Mouse (Mus musculus): ENCODE results near the gene Olfr64. TPM values are rescaled to one million over a fixed set of nuclear protein-coding genes. Genes with fewer than 3 reads are reported as not detected.

Gene Olfr64
- total RNA-seq (2023; ENCODE audit: inconsistent age) = not detected in 4 replicates

GRCm38 (mm10) chr7:103894385-103894784 is at the start of gene Olfr64:
TSS of gene Olfr64 (minus strand) at chr7:103894485.

GRCm38 (mm10) chr7:103934264-103934663 is 40.0 kb upstream of the Olfr64 start, which contains the start of gene Olfr632:
TSS of gene Olfr632 (plus strand) at chr7:103934347.

GRCm38 (mm10) chr7:103928525-103928924 is 34.2 kb upstream of the Olfr64 start, which contains the start of gene Olfr631:
TSS of gene Olfr631 (plus strand) at chr7:103928825.

GRCm38 (mm10) chr7:103903187-103903586 is 8.9 kb upstream of the Olfr64 start, which contains the start of gene Olfr65:
TSS of gene Olfr65 (plus strand) at chr7:103903487.

DNA sequence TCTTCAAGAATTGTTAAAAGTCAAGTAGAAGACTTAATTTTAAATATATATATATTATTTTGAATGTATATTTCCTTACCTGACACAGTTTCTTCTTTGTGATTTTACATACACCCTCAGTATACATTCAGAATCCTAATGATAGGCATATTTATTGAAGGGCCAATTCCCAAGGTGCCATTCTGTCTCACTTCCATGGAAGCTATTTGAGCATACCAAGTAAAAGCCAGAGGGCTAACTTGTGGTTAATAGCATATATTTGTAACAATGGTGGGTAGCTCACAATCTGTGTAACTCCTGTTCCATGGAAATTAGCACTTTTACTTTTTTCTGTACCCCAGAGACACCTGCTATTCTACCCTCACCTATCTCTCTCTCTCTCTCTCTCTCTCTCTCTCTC is 8.1 kb downstream of the Olfr64 start, which contains the start of gene Olfr66:
Gene Olfr66 (minus strand): TSS at position 101 of the 400 bp plus-strand sequence.

DNA sequence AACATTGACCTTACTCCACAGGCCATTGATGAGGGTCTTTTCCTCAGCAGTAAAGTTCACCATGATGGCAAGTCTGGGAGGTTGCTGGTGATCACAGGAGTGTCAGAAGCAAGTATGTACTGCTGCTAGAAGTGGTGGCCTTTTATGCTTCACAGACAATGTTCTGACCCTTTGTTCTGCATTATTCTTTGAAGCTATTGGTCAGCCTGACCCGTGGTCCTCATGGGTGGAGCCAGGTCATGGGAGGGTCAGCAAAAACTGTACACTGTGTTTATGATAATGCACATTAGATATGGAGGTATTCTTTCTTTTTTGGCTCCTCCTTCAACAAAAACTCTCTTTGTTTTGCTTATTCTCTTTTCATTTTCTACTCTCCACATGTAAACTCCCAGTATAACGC is 41.2 kb downstream of the Olfr64 start, which contains the start of gene Hbb-y:
Gene Hbb-y (minus strand): TSS at position 127 of the 400 bp plus-strand sequence.

DNA sequence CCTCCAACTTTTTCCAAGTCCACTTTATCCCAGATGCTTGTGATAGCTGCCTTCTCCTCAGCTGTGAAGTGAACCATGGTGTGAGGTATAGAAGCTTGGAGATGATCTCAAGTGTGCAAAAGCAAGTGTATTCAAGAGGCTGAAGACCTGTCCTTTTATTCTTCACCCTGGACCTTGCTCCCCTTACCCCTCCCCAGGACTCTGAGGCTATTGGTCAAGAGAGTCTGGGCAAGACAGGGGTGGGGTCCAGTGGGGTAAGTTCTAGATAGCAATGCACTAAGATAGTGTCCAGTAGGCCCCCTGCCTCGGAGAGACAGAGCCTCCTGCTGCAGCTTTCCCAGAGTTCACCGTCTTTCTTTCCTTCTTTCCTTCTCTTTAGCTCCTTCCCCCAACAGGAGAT is 51.3 kb downstream of the Olfr64 start, which contains the start of gene Hbb-bh1:
Gene Hbb-bh1 (minus strand): TSS at position 131 of the 400 bp plus-strand sequence.

DNA sequence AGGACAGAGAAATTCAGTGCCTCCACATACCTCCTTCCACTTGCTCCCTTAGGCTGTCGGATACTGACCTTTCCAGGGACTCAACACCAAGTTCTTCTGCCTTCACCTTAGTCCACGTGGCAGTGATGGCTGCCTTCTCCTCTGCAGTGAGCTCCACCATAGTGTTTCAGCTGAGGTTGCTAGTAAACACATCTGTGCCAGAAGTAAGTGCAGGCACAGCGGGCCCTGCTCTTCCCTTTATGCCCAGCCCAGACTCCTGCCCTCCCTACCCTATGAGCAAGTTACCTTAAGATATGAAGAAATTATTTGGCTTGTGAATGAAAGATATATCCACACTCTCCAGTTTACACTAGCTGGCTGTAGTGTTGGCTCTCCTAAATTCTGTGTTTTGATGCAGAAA is 54.0 kb downstream of the Olfr64 start, which contains the start of gene Hbb-bh2:
Gene Hbb-bh2 (minus strand): TSS at position 253 of the 400 bp plus-strand sequence.

Other genes with a start within 250 kb of the Olfr64 start
- not detected in 4 replicates for gene Olfr623, start 230.8 kb downstream of the Olfr64 start, total RNA-seq (2023; ENCODE audit: inconsistent age)
- gene Olfr624, start 223.3 kb downstream of the Olfr64 start, total RNA-seq (2023; ENCODE audit: inconsistent age) = not detected in 4 replicates
- gene Olfr625-ps1, start 211.8 kb downstream of the Olfr64 start, total RNA-seq (2023; ENCODE audit: inconsistent age) = not detected in 4 replicates
- not detected in 4 replicates for gene Olfr243, start 179.8 kb downstream of the Olfr64 start, total RNA-seq (2023; ENCODE audit: inconsistent age)
- not detected in 4 replicates for gene Olfr628, start 164.1 kb downstream of the Olfr64 start, total RNA-seq (2023; ENCODE audit: inconsistent age)
- not detected in 4 replicates for gene Olfr629, start 149.5 kb downstream of the Olfr64 start, total RNA-seq (2023; ENCODE audit: inconsistent age)
- gene Olfr630, start 137.2 kb downstream of the Olfr64 start, total RNA-seq (2023; ENCODE audit: inconsistent age) = not detected in 4 replicates
- gene Olfr69, start 122.9 kb downstream of the Olfr64 start, total RNA-seq (2023; ENCODE audit: inconsistent age) = not detected in 4 replicates
- not detected in 4 replicates for gene Olfr68, start 114.8 kb downstream of the Olfr64 start, total RNA-seq (2023; ENCODE audit: inconsistent age)
- not detected in 4 replicates for gene Olfr67, start 102.7 kb downstream of the Olfr64 start, total RNA-seq (2023; ENCODE audit: inconsistent age)
- gene Hbb-bt, start 80.5 kb downstream of the Olfr64 start, total RNA-seq (2023; ENCODE audit: inconsistent age) = 3.1 to 9.5 TPM (median 3.9 TPM) in 4 replicates
- gene Hbb-bs, start 66.4 kb downstream of the Olfr64 start, total RNA-seq (2023; ENCODE audit: inconsistent age) = 5.7 to 29.6 TPM (median 17.0 TPM) in 4 replicates
- gene Hbb-bh2, start 54.0 kb downstream of the Olfr64 start, total RNA-seq (2023; ENCODE audit: inconsistent age) = not detected in 4 replicates
- 0.94 TPM in 1 of 4 replicates, not detected in the others for gene Hbb-bh1, start 51.3 kb downstream of the Olfr64 start, total RNA-seq (2023; ENCODE audit: inconsistent age)
- gene Hbb-y, start 41.3 kb downstream of the Olfr64 start, total RNA-seq (2023; ENCODE audit: inconsistent age) = not detected in 4 replicates
- gene Olfr66, start 8.2 kb downstream of the Olfr64 start, total RNA-seq (2023; ENCODE audit: inconsistent age) = not detected in 4 replicates
- gene Olfr65, start 9.0 kb upstream of the Olfr64 start, total RNA-seq (2023; ENCODE audit: inconsistent age) = not detected in 4 replicates
- gene Olfr631, start 34.3 kb upstream of the Olfr64 start, total RNA-seq (2023; ENCODE audit: inconsistent age) = not detected in 4 replicates
- gene Olfr632, start 39.9 kb upstream of the Olfr64 start, total RNA-seq (2023; ENCODE audit: inconsistent age) = not detected in 4 replicates
- gene Olfr633, start 50.0 kb upstream of the Olfr64 start, total RNA-seq (2023; ENCODE audit: inconsistent age) = not detected in 4 replicates
- not detected in 4 replicates for gene Olfr635, start 76.7 kb upstream of the Olfr64 start, total RNA-seq (2023; ENCODE audit: inconsistent age)
- gene Olfr638, start 104.3 kb upstream of the Olfr64 start, total RNA-seq (2023; ENCODE audit: inconsistent age) = not detected in 4 replicates
- 0.16 TPM in 1 of 4 replicates, not detected in the others for gene Olfr639, start 122.8 kb upstream of the Olfr64 start, total RNA-seq (2023; ENCODE audit: inconsistent age)
- not detected in 4 replicates for gene Olfr640, start 131.1 kb upstream of the Olfr64 start, total RNA-seq (2023; ENCODE audit: inconsistent age)
- gene Olfr641, start 141.0 kb upstream of the Olfr64 start, total RNA-seq (2023; ENCODE audit: inconsistent age) = not detected in 4 replicates
- gene Olfr642, start 158.2 kb upstream of the Olfr64 start, total RNA-seq (2023; ENCODE audit: inconsistent age) = not detected in 4 replicates
- not detected in 4 replicates for gene 4930516K23Rik, start 167.0 kb upstream of the Olfr64 start, total RNA-seq (2023; ENCODE audit: inconsistent age)
- gene Olfr644, start 177.4 kb upstream of the Olfr64 start, total RNA-seq (2023; ENCODE audit: inconsistent age) = not detected in 4 replicates
- gene Olfr645, start 191.0 kb upstream of the Olfr64 start, total RNA-seq (2023; ENCODE audit: inconsistent age) = not detected in 4 replicates
- gene Olfr646, start 210.4 kb upstream of the Olfr64 start, total RNA-seq (2023; ENCODE audit: inconsistent age) = 0.27 to 0.29 TPM (median 0.27 TPM) in 3 of 4 replicates, not detected in the other
- not detected in 4 replicates for gene Ubqln5, start 235.3 kb upstream of the Olfr64 start, total RNA-seq (2023; ENCODE audit: inconsistent age)
- gene Olfr643, start 242.9 kb upstream of the Olfr64 start, total RNA-seq (2023; ENCODE audit: inconsistent age) = not detected in 4 replicates
- not detected in 4 replicates for gene Ubqln3, start 248.8 kb upstream of the Olfr64 start, total RNA-seq (2023; ENCODE audit: inconsistent age)

Data from B cell, adult (primary cell).